Mouse (Mus musculus) effector memory CD4-positive, alpha-beta T cell, adult 5 months (primary cell): ENCODE results near the gene Fcnb. TPM values are rescaled to one million over a fixed set of nuclear protein-coding genes. Genes with fewer than 3 reads are reported as not detected.

Experiments used
- polyA plus RNA-seq: library from polyadenylated mRNA; unstranded; fragments of 100-300 nt; shearing (Covaris generic); gene quantifications from one replicate; pipeline ENCODE4 v1.2.1, GENCODE M21; 2017

Fcnb gene
- polyA plus RNA-seq: not detected

DNA sequence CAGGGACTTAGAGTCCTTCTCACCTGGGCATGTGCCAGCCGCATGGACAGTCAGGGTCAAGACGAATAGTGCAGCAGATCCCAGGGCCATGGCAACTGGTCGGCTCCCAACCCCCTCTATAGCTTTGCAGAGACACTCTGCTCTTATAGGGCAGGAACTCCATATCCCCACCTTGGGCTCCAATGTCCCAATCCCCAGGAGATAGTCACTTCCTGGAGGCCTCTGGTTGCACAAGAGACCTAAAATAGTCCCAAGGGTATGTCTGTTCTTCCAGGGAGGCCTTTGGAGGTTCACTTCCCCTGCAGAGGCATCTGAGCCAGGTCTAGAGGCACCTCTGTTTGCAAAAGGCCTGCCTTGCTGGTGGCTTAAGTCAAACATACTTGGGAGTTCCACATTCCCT lies at the start of gene Fcnb:
Gene Fcnb (minus strand): TSS at position 118 of the 400 bp plus-strand sequence.

Other genes with a start within 250 kb of the Fcnb start
- not detected for gene Col5a1, start 198.5 kb downstream of the Fcnb start, polyA plus RNA-seq
- gene Olfm1, start 108.1 kb upstream of the Fcnb start, polyA plus RNA-seq: not detected